Mouse (Mus musculus): Measurements from ENCODE around the gene Cyp2d11.

DNA sequence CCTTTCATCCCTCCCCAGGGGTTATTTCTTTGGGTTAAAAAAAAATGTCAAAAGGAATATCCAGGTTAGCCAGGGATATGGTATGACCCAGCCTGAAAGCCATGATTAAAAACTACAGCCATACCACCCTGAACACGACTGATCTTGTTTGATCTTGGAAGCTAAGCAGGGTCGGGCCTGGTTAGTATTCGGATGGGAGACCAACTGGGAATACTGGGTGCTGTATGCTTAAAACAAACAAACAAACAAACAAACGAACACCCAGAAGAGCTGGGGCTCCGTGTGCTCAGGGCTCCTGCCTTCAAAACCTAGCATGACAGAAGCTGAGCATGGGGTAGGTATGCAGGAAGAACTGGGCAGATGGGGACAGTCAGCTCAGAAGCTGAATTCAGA, 51.3 kb downstream of the Cyp2d11 start:
- TF ChIP-seq CTCF (IDR thresholded peaks at IDR 0.05; ENCODE audit: low read depth, low read length) (no peak), EP300 (IDR thresholded peaks at IDR 0.05; ENCODE audit: insufficient read depth, low read depth, low read length) (no peak)

All from ES-Bruce4 (cell line).